Mouse (Mus musculus) ovary, postnatal 14 days (tissue): ENCODE data around the gene Gm6096.
A peak's percentile ranks its signal among the peaks of the same experiment; 100 is the strongest.
"Not testable (repeated sequence)": the region's sequence is repeated elsewhere in the genome, so short reads cannot be mapped to it uniquely, and the experiment has no call there.

Experiments used
- DNase-seq: peaks from one replicate; pipeline ENCODE4 v3.0.0; 2022; ENCODE audit warnings: low spot score

Gene Gm6096

DNA sequence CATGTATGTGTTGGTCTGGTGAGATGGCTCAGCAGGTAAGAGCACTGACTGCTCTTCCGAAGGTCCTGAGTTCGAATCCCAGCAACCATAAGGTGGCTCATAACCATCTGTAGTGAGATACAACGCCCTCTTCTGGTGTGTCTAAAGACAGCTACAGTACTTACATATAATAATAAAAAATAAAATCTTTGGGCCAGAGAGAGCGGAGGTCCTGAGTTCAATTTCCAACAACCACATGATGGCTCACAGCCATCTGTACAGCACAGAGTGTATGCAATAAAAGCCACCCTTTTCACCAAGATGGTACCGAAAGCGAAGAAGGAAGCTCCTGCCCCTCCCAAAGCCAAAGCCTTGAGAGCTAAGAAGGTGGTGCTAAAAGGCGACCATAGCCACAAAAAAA is at the start of gene Gm6096:
Gm6096 (plus strand) TSS at position 301 of the 400 bp plus-strand sequence.
- no peak for DNase-seq

DNA sequence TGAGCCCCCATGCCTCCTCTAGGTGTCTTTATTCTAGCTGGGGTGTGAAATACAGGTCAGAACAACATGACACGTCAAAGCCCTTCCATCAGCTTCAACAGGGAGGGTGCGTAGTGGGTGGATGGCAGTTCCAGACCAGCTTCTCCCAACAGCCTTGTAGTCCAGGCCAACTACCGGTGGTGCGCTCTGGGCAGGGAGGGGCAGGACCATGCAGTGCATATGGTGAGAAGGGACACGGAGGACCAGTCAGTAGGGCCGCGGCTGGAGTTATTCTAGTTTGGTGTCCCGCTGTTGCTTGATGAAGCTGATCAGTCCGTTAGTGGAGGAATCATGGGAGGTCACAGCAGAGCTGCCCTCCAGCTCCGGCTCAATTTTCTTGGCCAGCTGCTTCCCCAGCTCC is 48.7 kb upstream of the Gm6096 start:
- DNase-seq = not testable (repeated sequence)

DNA sequence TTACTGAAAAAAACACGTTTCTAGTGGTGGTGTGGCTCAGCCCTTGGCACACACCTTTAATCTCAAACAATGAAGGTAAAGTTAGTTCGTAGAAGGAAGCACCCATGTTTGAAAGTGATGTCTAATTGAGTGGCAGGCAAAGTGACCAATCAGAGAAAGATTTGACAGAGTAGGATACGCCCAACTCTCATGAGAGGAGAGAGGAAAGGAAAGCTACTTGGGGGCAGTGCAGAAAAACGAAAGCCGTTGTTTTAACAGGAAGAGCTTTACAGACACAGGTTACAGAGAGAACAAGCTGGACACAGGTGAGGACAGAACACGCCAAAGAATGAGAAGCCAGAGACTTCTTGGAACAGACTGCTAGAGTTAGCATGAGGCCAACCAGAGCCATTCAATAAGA is 44.5 kb upstream of the Gm6096 start:
- no peak for DNase-seq

DNA sequence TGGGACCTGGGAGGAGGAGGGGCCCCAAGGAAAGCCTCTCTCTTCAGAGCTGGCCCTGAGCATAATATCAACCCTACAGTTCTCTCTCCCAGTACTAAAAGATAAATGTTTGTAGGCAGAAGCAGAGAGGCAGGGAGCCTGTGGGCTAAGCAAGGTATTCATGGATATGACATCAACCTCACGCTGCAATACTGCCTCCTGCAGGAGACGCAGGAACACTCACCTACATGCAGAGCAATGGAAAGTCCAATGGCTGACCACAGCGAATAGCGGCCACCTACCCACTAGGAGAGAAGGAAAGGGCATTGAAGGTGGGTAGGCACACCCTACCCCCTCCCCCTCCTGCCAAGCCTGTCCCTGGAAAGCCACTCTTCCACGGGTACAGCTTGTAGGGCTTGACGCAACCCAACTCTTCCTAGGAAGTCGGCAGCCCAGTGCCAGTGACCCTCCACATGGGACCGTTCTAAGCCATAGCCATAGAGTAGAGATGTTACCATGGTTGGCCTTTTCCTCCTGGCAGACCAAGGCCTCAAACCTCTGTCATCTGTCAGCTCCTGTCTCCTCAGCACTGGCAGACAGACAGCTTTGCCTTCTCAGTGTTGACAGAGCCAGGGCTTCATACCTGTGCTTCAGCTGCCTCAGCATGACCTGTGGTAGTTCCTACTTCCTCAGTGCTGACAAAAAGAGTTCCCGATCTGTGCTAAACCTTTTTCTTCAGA is 42.7 kb upstream of the Gm6096 start:
- no peak for DNase-seq

DNA sequence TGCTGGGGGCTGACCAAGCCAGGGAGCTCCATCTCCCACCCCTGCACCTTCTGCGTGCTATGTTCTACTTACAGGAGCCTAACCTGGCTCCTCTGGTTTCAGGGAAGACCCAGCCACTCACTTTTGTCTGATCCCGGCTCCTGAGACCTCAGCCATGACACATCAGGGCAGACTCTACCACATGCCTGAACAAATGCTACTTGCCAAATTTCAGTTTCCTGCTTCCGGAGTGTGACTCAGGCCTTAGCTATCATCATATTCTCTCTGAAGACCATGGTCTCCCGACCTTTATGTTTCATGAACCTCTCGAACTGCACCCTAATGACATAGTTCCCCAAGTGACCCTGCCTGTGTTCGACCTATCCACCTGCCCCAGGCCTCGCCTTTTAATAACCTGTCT is 37.6 kb upstream of the Gm6096 start:
- no peak for DNase-seq

DNA sequence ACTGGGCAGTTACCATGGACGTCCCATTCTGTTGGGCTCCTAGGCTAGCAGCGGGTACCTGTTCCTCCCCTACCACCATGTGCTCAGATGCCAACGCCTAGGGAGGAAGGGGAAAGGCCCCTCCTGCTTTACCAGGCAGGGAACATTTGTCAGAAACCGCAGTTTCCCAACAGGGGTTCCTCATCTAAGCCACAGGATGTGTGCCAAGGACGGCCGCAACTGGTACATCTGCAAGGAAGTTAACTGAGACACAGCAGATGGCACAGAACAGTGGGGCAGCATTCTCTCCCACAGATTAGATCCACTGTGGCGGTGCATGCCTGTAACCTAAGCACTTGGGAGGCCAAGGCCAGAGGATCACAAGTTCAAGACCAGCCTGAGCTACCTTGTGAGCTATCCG is 36.2 kb upstream of the Gm6096 start:
- DNase-seq = no peak

DNA sequence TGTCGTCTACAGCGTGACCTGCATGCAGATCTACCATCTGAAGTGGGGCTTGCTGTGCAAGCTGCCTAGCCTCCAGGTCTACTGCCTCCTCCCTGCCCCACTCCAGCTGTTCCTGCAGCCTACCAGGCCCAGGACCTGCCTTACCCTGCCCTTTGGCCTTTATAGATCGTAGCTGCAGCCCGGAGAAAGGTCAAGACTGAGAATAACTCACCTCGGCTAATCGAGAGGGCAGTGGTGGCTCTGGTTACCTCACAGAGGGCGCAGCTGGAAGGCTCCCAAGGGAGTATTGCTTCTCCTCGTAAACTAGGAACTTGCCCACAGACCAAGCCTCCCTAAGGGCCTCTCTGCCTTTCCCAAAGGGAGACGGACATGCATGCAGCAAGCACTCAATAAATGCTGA is 35.4 kb upstream of the Gm6096 start:
- DNase-seq = no peak

DNA sequence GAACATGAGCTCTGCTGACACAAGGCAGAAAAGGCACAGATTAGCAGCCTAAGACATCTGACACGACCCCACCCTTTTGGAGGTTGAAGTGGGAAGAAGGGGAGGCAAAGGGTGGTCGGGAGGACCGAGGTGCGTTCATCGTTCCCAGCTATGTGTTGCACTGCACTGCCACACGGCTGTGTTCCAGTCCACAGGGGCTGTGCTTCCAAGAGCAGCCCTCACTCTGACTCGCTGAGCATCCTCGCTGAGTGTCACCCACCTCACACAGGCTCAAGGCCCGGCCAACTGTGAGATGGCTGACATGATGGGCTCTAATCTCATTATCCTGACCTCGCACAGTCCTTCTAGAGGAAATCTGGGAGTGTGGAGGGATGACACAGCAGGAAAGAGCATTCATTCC is 34.4 kb upstream of the Gm6096 start:
- no peak for DNase-seq

DNA sequence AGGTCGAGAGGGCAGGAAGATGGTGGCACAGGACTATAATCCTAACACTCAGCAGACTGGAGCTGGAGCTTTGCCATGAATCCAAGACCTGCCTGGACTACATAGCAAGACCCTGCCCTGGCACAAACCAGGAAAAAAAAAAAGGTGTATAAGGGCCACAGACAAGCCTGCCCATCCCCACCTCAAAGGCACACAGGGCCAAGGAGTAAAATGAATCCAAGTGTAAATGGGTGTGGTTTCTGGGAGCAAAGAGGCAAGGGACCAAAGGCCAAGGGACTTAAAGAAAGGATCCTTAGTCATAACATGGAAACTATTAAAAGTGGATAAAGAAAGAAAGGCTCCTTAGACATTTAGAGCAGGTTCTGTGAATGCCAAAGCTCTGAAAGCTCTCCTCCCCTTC is 32.3 kb upstream of the Gm6096 start:
- no peak for DNase-seq

DNA sequence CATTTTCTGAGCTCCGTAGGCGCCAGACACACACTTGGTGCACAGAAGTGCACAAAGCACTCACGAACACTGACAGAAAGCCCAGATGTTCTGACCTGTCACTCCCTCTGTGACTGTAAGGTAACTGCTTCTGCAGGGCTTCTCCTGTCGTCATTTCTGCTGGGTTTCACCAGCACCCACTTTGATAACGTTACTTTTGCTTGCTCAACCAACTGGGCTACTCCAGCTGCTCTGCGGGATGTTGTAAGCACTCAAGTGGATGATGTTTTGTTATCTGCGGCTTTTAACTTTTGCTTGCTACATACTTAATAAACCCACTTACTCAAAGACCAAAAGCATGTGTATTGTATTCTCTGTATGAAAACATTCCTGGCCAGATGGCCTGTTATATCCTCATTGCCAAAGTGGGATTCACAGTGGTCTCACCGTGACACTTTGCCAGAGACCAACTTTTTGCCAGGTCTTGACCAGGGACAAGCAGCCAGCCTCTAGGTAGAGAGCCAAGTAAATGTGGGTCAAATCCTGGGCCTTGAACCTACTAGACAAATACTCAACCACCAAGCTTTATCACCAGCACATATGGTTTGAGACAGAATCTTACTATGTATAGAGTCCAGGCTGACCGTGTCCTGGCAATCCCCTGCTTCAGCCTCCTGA is 29.1 kb upstream of the Gm6096 start:
- no peak for DNase-seq

DNA sequence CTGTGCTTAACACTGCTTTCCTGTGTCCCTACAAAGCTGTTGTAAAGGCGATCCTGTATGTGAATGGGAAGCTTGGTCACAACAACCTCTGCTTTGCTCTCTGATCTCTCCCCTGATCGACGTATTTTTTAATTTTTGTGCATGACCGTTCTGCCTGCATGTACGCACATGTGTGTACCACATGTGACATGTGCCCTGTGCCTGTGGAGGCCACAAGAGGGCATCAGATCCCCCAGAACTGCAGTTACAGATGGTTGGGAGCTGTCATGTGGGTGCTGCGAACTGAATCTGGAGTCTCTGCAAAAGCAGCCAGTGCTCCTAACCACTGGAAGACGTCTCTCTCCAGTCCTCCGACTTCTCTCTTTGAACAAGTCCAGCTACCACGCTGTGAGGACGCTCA is 28.5 kb upstream of the Gm6096 start:
- DNase-seq = no peak

DNA sequence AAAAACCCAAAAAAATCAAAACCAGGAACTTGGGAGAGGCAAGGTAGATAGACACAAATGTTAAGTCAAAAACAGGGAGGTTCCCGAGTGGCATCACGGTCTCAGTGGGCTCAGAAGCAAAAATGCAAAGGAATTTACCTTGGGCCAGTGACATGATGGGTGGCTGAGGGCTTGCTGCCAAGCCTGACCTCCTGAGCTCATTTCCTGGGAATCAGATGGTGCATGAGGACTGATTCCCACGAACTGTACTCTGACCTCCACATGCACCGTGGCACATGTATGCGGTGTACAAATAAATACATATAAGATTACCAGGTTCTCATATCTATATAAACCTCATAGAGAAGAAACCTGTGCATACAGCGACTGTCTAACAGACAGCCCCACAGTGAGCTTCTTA is 26.5 kb upstream of the Gm6096 start:
- DNase-seq = no peak

DNA sequence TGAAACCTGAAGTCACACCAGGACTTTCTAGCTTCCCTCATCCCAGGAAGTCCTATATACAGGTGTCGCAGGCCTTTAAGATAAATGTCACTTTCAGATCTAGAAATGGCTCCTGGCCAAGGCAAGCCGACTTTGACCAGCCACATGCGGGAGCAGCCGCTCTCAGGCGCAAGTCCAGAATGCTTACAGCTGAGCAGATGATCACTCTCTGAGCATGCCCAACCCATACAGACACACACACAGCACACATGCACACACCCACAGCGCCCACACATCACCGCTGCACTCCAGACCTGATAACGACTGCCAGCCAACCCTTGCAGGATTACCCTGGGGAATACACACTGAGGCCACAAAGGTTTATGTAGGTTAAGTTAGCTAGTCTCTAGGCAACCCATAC is 24.8 kb upstream of the Gm6096 start:
- DNase-seq = no peak

DNA sequence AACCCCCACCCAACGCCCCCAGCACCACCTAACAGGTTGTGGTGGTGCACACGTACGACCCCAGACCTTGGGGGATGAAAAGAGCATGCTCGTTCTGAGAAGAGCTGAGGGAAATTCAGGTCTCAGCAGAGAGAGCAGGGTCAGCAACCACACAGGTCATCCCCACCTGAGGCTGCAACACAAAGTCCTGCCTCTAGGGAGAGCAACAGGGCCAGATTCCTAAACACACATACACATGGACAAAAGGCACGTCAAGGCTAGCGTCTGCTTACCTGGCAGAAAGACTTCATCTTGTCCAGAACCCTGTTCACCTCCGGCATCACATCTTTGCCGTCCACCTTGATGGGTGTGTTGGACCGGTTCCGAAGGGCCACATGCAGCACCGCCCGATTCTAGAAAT is 24.0 kb upstream of the Gm6096 start:
- no peak for DNase-seq

DNA sequence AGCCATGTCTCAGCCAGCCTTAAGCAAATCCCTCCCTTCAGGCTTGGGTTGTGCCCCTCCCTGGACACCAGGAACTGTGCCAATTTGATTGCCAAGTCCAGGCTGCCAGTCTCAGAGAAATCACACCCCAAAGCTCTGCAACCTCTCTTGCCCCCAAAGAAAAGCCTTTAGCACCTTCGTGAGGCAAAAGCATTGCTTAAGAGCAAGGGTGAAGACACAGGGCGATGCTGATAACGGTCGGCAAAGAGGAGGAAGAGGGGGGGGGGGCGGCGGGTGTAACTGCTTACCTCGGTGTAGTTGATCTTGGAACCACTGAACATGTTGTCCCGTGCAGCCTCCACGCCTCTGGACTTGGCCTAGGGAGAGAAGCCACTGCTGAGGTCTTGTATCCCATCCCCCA is 22.2 kb upstream of the Gm6096 start:
- DNase-seq = peak; percentile 15

DNA sequence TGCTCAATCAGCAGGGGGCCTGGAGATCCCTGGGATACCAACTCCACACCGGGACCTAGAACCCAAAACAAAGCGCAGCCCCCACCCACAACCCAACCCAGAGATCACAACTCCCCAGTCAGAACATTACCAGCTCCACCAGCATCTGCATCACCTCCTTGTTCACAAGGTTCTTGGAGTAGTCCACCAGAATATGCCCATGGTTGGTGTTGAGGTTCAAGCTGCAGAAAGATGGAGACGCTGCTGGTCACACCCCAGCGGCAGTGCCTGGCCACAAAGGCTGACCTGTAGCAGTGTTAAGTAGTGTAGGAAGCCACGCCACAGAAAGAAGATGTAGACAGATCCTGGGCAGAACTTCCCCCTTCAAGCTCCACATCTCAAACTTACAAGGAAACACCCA is 21.7 kb upstream of the Gm6096 start:
- no peak for DNase-seq

DNA sequence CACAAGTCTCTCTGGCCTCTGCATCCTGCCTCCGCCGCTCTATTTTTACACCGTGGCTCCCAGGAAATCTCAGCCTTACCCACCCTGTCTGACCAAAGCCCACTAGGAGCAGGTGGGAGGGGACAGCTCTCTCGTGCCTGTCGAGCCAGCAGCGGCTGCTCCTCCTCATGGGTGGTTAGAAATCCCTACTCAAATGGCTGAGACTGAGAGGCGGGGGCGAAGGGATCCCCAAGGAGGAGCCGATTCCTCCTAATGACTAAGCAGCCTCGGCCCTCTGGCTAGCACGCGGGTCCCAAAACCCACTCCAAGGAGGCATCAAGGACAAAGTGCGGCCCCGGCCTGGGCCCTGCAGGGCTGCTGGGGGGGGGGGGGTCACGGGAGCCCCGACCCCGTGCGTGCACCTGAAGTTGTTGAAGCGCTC is 21.1 kb upstream of the Gm6096 start:
- peak; percentile 16 for DNase-seq

DNA sequence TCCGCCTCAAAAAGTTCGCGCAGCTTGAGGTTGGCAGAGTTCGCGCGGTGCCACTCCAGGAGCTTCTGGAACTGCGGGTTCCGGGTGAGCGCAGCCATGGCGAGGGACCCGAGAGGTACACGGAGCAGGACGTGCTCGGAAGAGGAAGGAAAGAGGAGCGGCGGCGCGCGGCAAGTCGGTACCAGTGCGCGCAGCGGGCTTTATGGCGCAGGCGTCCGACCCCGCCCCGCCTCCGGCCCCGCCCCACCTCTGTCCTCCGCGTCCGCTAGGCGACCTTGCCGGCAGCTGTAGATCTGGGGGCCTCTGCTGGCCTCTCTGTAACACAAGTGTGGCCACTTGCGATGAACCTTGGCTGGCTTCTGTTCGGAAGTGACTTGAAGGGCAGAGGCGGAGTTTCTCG is 20.7 kb upstream of the Gm6096 start, which contains the start of gene Gpi1:
Gpi1 (minus strand) TSS at position 221 of the 400 bp plus-strand sequence.
- peak; percentile 57 for DNase-seq

DNA sequence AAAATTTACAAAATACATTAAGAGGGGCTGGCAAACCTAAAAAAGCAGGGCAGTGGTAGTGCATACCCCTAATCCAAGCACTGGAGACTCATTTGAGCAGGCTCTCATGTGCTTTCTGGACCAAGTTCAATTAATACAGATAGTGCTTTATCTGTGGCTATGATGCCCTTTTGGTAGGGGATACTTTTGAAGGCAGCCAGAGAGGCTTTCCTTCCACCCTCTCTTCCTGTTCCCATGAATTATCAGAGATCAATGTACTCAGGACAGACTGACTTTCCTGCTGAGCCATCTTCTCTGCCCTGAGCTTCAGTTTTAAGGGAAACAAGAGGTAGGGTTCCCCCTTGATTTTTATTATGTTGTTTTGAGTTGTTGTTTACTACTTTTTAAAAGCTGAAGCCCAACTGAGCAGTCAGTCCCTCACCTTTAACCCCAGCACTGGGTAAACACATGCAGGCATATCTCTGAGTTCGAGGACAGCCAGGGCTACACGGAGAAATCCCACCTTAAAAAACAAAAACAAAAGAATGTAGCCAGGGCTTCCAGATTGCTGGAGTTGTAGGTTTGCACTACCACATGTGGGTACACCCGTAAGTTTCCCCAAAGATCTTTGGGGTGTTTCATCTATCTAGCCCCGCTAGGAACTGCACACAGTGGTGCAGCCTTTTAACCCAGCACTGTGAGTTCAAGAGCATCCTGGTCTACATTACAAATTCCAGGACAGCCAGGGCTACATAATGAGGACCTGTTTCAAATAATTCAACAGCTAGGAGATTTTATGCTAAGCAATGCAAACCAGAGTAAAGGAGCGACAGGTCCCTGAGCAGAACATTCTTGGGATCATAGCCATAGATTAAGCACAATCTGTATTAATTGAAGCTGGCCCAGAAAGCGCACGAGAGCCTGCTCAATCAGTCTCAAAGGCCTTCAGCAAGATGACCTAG is 17.8 kb upstream of the Gm6096 start:
- DNase-seq = no peak

DNA sequence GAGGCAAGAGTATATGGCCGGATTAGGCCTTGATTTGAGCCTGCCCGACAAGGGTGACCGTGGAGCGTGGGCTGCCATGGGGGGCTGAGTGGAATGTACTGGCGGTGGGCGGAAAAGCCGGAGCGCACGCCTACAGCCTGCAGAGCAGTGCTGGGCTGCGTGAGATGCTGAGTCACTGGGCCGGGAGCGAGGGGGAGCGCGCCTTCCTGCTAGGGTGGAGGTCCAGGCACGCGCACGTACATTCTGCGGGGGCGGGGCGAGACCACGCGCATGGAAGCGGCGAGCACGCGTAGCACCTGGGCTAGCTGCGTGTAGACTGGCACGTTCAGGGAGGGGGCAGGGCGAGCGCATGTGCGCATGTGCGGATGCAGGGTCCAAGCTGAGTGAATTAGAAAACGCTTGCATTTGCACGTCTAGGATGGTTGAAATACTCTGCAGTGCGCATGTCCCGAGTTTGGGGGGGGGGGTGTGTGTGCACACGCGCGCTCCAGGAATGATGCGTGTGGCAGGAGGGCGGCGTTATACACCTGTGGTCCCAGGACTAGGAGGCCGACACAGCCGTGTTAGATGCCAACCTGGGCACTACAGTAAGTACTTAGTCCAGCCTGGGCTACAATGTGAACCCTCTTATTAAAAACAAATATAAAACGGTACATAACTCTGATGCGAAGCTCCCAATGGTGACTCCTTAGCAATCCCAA is 16.8 kb upstream of the Gm6096 start:
- DNase-seq = peak; percentile 97

DNA sequence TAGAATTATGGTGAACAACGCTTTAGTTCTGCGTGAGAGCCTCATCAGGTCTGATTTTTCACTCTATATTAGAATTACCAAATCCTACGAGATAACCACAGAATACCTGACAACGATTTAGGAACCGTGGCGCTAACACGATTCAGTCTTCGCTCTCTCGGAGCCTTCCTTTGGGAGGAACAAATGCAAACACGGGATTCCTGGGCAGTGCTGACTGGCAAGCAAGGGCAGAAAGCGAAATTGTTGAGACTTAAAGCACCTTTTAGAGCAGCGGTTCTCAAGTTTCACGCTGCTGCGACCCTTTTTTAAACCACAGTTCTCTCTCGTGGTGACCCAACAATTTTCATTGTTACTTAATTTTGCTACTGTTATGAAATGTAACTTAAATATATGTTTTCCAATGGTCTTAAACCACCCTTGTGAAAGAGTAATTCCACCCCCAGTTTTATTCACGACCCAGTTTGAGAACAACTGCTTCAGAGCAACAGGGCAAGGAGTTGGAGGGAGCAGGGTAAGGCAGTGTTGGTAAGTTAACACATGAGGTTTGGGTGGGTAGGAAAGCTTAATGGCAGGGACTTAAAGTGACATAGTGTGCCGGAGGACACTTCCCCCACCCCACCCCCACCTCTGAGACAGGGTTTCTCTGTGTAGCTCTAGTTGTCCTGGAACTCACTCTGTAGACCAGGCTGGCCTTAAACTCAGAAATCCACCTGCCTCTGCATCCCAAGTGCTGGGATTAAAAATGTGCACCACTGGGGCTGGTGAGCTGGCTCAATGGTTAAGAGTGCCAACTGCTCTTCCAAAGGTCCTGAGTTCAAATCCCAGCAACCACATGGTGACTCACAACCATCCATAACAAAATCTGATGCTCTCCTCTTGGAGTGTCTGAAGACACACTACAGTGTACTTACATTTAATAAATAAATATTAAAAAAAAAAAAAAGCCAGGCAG is 16.0 kb upstream of the Gm6096 start:
- no peak for DNase-seq
